Mouse (Mus musculus) large intestine, adult 2 months (tissue): ENCODE results near the gene Rgs1. TPM values are rescaled to one million over a fixed set of nuclear protein-coding genes. Genes with fewer than 3 reads are reported as not detected.

Experiments used
- DNase-seq: peaks from one replicate; pipeline ENCODE4 v3.0.0-alpha.2; 2012; ENCODE audit warnings: low read depth, low spot score
- WGBS: fragments of 180-500 bp; shearing (Covaris S2); methylation state at CpG from one replicate; pipeline ENCODE4 v1.1.7; 2018; 5-methylcytosine and 5-hydroxymethylcytosine counted together
- polyA plus RNA-seq: library from polyadenylated mRNA; depleted of rRNA; stranded (reverse); fragments of >200 nt; gene quantifications from 2 replicates; pipeline ENCODE4 v1.2.3, GENCODE M21; 2012; rRNA removed

Gene Rgs1
- 1.8 TPM in 2 replicates for polyA plus RNA-seq

DNA sequence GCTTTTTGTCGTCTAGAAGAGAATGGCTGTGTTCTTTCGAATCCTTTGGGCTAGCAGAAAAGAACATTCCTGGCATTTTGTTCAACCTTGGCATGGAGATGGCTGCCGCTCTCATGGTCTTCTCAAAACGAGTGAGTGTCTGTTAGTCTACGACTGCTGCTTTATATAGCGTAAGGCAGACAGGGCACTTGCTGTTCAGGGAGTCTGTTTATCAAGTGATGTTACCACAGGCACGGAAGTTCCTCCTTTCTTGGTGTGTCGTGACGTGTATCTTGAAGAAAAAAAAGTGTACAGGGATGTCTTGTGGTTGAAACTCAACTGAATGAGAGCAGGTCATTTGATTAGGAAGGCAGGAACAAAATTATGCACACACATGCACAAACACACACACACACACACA, at the start of gene Rgs1:
Gene Rgs1, minus strand, starts transcription at position 320 of the 400 bp plus-strand sequence.
- 64% methylated on average over 9 of the region's 9 CpGs for WGBS
- no peak for DNase-seq

DNA sequence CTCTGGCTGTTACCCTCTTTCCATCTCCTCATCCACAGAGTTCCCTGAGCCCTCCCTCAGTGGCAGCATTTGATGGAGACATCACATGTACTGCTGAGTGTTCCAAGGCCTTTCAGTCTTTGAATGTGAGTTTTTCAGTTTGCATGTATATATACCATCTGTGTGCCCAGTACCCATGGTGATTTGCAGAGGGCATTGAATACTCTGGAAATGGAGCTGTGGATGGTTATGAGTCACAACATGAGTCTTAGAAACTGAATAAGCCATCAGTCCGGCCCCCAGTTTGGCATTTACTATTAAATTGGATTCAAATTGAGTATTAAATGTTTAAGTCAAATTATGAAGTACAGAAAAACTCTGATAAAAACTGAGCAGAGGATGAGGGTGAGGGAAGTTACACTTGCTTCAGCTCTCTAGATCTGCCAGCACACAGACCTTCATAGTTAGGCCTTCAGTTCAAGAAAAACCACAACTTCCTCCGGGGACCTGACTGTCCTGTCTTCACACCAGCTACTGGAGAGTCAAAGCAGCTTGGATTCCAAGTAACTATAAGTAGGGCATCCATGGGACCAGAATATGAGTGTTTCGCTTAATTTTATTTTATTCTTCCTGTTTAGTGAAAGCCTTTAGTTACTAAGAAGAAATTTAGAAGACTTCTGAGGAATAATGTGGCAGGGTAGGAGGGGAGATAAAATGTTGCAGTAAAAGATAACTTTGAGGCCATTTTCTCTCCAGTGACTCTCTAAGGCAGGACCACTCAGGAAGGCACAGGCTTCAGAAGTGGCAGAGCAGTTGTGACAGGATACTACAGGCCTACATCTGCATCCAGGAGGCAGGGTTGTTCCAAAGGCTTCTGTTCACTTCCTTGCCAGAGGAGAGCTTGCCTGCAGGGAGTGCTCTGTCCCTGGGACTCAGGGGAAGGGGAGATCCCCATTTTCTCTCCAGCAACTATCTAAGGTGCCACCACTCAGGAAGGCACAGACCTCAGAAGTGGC, 34.3 kb upstream of the Rgs1 start:
- no peak for DNase-seq
- WGBS = 85% methylated on average over 3 of the region's 3 CpGs

DNA sequence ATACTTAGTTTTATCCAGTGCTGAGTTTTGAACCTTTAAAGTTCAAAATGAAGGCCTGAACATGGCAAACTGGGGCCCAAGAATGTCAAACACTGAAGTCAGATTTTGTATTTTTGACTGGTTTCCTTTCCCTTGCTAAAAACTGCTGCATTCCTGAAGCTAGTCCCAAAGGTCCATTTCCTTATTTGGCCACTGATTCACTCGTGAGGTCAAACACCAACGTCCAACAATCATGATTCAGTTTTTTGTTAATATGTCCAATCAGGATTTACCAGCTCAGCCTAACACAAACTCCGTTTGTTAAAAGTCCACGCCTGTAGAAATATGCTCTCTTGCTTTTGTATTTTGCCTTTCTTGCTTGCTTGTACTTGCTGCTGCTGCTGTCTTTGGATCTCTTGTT, 31.0 kb upstream of the Rgs1 start:
- WGBS = 37% methylated on average over 4 of the region's 4 CpGs
- DNase-seq = no peak

DNA sequence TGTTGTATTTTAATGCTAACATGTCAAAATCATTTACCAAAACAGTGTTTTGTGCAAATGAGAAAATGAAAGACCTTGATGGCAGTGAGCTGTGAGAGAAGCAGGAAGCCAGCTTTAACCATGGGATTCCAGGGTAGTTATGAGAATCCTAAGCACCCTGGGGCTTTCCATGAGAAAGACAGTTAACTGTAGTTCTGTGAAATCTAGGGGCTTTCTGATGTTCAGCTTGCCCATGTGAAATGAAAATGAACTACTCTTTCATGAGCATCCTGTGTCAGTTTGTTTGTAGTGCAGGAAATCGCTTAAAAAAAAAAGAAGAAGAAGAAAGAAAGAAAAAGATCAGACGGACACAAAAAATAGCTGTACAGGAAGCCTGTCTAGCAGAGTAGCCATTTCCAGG, 23.9 kb upstream of the Rgs1 start:
- 82% methylated on average over 2 of the region's 2 CpGs for WGBS
- DNase-seq = no peak

DNA sequence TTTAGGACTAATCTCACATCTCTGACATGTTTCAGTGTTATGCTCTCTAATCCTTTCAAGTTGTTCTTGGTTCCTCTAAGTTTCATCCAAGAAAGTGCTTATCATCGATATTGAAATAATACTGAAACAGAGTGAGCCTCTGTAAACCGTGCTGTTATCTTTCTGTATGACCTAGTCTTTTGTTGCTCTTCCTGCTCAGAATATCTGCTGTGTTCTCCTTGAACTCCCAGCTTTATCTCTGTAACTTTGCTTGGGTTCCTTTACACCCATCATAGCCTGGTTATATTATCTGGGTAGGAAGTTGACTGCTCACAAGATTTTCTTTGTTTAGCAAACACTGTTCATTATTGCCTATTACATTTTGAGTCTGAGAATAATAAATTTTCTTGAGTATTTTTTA, 20.1 kb upstream of the Rgs1 start:
- WGBS = 79% methylated on average over 2 of the region's 2 CpGs

DNA sequence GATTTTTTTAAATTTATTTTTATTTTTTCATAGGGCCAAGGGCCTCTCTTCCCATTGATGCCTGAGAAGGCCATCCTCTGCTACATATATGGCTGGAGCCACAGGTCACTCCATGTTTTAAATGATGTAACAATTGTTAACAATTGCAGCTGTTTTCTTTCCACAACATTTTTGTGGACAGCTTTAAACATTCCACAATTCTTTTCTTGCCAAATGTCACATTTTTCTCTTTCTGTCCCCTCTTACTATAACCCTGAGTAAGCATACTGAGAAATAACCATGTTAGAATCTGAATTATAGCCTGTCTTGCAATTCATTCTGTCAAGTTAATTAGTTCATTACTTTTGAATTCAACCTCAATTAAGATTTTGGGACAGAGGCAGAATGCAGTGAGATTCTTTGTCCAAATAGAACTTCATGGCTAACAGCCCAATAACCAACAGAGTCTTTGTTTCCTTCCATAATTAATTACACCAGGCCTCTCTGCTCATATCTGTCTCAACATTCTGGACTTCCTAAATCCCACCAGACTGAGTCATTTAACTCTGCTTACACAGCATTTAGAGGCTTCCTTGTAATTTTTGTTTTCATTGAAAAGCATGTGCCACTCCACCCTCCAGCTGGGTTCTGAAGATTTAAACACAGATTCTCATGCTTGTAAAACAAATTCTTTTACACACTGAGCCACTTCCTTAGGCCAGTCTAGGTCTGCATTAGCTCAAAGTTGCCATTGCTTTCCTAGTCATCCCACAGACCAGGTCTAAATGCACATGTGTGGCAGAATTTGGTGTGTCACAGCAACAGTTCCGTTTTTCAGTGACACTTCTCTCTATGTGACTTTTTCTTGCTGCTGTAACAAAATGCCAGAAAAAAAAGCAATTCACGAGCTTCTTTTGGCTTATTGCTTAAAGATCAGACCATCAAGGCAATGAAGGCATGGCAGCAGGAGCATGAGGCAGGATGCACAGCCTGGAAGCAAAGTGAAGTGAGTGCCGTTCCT, 18.7 kb upstream of the Rgs1 start:
- 57% methylated on average over 3 of the region's 3 CpGs for WGBS
- no peak for DNase-seq

More for the DNA sequence above, 20.1 kb upstream of the Rgs1 start:
- no peak for DNase-seq

DNA sequence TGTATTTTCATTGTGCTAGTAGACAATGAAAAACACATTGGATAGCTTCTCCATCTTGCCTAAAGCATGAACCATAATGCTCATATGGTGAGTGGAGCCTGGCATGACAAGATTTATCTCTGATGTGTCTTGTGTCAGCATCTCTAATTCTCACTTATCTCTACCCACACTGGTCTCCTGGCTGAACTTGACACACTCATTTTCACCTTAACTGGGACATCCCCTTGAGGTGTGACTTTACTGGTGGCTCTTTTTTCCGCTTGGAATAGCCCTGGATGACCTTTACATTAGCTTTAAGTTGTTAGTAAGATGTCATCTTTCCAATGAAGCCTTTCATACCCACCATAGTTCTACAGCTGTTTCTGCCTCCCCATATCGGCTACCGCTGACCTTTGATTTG, 15.0 kb upstream of the Rgs1 start:
- DNase-seq = no peak
- 81% methylated on average over 3 of the region's 3 CpGs for WGBS

DNA sequence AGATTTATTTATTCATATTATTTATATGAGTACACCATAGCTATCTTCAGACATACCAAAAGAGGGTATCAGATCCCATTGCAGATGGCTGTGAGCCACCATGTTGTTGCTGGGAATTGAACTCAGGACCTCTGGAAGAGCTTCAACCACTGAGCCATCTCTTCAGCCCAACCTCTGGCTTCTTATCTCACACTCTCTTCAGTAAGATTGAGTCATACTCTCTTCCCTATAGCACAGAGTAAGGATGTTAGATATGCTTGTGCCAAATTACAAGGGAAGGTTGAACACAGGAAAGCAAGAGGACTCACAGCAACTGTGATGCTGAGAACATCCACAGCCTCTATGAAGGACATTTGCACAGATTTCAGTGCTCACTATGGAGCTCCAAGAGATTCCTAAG, 13.0 kb upstream of the Rgs1 start:
- DNase-seq = no peak

DNA sequence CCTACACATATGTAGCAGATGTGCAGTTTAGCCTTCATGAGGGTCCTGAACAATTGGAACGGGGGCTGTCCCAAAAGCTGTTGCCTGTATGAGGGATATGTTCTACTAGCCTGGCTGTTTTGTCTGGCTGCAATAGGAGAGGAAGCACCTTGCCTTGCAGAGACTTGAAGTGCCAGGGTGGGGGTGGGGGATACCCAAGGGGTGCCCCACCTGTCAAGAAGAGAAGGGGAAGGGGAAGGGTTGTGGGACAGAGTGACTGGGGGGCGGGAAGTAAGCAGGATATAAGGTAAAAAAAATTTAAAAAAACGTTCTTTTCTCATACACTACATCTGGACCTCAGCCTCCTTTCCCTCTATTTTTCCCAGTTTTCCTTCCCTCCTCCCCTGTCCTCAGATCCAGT, 9.7 kb upstream of the Rgs1 start:
- DNase-seq = no peak
- WGBS = 67% methylated on average over 3 of the region's 3 CpGs

DNA sequence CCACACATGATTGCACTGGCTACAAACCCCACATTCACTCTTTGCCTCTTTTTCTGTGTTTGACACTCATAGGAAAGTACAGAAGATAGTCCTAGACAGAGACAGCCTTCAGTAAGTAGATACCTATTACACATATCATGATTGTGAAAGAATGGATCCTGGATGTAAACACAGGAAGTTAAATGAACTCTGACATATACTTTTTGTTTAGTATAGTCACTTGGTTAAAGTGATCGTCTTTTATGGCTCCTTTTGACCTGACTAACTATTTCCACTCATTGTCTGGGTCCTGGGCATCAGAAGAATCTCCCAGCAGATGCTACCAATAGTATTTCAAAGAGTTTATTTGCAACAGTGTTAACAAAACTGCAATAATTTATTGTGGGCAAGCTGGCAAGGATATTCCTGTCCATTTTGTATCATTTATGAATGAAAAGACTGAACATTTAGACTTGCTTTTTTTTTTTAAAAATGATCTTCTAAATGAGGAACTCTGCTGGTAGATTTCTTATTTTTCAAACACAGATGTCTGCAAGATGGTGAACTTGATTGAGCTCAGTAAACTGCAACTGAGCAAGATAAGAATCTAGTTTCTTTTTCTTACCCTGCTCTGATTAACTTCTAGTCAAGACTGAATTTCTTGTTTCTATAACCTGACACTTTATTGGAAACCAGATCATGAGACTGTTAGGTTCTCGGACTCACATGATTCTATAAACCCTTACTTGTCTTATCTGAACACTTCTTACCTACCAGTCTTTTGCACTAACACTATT, 7.7 kb upstream of the Rgs1 start:
- no peak for DNase-seq
- WGBS = 41% methylated on average over 2 of the region's 2 CpGs

DNA sequence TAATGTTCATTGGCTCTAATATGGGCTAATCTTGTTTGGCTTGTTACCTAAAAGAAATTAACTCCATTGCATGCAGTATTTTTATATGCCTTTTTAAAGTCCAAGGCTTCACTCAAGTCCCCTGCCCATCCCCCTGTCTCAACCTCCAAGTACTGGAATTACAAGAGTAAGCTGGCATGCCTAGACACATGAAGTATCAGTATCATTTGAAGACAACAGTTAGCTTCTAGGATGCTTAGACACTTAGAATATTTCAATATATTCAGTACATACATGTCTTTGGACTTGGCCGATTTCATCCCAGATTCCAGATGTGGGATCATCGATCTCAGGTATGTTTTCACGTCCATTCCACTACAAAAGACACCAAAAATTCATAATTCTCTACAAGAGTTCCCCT, 836 bp downstream of the Rgs1 start:
- WGBS = 72% methylated on average over 3 of the region's 3 CpGs
- DNase-seq = no peak

DNA sequence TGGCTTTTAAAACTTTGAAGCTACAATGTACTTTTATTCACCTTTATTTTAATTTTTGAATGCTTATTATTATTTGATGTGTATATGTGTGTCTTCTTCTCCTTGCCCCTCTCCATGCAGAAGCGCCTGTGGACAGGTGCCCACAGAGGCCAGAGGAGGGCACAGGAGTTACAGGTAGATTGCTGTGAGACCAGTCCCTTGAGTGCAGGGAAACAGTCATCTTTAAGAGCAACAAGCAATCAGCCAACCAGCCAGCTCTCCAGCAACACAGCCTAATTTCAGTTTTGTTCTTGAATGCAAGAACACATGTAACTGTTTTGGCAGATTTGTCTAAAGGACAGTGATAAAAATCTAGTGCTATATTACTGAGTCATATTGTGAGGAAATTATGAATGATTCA, 1.7 kb downstream of the Rgs1 start:
- DNase-seq = no peak
- 92% methylated on average over 1 of the region's 1 CpGs for WGBS

DNA sequence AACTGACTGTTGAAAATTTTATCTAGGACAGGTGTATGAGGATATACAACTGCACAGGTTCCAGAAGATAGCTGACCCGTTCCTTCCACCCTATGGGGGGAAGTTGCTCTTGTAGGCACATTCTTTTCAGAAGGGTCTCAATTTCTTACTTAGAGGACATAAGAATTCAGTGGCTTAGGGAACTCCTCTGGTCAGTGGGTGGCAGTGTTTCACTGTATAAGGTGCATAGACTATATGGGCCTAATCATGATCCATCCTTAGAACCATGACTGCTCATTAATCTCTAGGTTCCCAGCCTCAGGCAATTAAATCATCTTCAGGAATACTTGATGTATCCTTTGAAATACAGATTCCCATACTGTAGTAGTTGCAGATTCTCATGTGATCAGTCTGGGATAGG, 5.5 kb downstream of the Rgs1 start:
- 44% methylated on average over 1 of the region's 1 CpGs for WGBS
- no peak for DNase-seq

DNA sequence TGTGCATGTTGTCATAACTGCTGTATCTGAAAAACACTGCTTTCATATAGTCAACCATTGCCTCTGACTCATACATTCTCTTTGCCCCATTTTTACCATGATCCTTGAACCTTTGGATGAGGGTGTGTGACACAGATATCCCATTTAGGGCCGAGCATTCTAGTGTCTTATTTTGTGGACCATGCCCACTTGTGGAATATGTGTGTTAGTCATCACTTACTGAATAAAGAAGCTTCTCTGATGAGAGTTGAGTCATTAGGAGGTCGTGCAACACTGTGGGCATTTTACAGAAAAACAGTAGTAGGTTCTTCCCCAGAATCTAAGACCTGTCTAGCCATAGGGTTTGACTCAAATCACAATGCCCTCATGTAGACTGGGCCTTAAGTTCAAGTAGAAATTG, 9.8 kb downstream of the Rgs1 start:
- 51% methylated on average over 2 of the region's 2 CpGs for WGBS
- DNase-seq = no peak

DNA sequence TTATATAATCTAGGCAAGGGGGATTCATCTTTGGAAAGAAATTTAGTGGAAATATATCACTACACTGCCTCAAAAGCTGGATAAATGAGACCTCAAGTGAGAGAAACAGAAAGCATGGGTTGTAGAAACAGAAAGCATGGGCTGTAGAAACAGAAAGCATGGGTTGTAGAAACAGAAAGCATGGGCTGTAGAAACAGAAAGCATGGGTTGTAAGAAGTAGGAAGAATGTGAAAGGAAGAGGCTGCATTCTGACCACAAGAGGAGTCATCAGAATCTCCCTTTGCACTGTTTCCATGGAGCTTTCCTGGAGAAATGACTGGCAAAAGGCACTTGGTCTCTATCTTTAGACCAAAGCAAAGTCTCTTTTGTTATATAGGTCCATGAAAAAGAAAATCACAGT, 33.8 kb downstream of the Rgs1 start:
- no peak for DNase-seq

DNA sequence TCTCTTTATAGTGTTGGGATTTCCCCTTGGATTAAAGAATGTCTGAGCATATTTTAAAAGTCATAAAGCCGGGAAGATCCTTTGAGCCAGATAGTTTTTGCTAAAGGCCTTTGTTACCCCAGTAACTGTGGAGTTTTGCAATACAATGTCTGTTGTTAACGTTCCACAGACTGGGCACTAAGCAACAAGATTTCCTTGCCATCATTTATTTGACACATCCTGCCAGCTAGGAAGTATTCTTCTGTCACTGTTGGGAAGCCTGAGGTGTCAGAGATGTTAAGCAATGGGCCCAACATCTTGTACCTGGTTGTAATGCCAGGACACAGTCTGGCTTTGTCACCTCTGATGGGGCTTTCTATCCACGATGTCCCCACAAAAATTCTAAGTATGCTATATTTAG, 38.1 kb downstream of the Rgs1 start:
- DNase-seq = no peak
- 44% methylated on average over 3 of the region's 3 CpGs for WGBS

DNA sequence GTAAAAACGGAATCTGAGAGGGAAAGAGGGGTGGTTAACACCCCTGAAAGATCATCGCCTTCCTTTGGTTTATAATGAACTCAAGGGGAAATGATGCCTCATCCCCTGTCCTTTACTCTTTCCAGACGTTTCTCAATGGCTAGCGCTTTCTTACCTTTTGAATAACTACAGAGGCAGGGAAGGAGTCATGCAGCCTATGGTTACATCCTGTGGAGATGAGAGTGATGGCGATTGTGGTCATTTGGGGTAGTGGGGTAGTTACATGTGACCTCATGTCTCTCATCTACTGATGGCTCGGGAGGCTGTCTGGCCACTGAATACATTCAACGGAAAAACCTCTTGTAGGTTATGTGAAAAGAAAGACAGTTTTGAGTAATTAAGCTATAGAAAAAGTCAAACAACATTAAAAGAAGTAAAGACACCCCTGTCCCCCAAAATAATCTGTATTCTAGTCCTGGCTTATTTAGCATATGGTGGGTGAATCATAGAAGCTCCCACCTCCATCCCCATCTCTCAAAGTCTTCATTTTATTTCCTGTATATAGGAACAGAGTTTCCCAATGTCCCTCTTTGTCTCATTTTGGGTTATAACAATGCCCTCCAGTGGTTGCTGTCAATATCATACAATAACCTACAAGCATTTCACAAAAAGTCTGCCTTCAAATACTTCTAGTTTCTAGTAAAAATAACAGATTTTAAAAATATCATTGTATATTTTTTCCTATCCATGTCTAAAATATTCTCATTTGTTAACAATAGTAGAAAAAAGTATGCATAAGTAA, 42.6 kb downstream of the Rgs1 start:
- WGBS = 76% methylated on average over 7 of the region's 7 CpGs
- no peak for DNase-seq

DNA sequence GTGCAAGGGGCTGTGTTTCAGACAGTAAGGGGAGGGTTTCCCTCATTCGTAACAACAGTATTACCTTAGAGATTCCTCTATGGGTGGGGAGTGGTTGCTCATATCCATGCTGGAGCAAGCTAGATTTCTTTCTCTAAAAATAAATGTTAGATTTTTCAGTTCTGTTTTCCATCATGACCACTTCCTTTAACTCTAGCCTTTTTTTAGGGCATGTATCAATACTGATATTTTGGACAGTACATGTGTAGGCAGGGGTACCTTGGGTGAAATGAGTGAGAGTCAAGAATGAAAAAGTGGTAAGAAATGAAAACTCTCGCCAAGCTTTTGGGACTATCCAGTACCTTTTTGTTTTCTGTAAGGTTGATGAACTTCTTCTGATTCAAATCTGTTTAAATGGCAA, 44.3 kb downstream of the Rgs1 start:
- DNase-seq = no peak

DNA sequence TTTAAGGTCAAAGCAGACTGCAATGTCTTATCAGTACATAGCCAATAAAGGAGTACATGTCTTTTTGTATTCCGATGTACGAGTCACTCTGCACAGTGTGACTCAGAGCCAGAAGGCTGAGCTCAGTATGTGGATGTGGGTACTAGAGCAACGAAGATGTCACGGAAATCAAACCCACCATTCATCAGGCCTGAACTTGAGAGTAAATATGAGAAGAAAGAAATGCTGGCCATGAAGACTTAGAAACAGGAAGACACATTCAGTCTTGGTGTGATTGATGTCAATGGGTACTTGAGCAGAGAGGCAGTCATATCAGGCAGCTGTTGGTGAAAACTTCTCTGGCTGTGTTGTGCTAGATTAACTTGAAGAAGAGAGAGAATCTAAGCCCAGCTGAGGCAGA, 46.1 kb downstream of the Rgs1 start:
- WGBS = 68% methylated on average over 4 of the region's 4 CpGs
- no peak for DNase-seq

More for the DNA sequence above, 44.3 kb downstream of the Rgs1 start:
- WGBS = 83% methylated on average over 2 of the region's 2 CpGs
